ENCODE assay signal across 40 mouse cellular contexts in genomic region chr6:34919956-34920355, GRCm38 (mm10). TPM values are rescaled to one million over a fixed set of nuclear protein-coding genes. Genes with fewer than 3 reads are reported as not detected.
DNase-seq lines count a peak whose midpoint lies in the region; ATAC-seq and TF ChIP-seq lines count a peak whose summit lies in the region.
"Had no signal": no experiment of that assay in that cellular context is flagged by ENCODE, and none has a peak within 500 bp of the region (broad histone marks: within the 10 kb centered on the region; RNA-seq: fewer than 3 reads in every experiment).

TSS of gene Stra8 (plus strand) at chr6:34920163.

- peak; percentile 4 for DNase-seq in gastrocnemius, adult 2 months
- DNase-seq in gastrocnemius, adult 18-20 months (ENCODE audit: low spot score), result no peak
- no peak for DNase-seq in ES-E14 (ENCODE audit: low read depth, low spot score)
- peak; percentile 39 for DNase-seq in embryonic facial prominence, embryonic 10.5 days (ENCODE audit: low spot score)
- DNase-seq in adrenal gland, postnatal 4 days (ENCODE audit: low spot score in 2 of 2), result no peak
- DNase-seq: adrenal gland, adult 8-10 months; adrenal gland, postnatal 25 days; B cell, adult 2 months; cerebellum, adult 11 months; cerebellum, adult 2 months; cerebellum, postnatal 10 days; cerebellum, postnatal 36 days; forebrain, postnatal 0 days; gastrocnemius, postnatal 10 days; gastrocnemius, postnatal 36 days; heart, adult 2 months; heart, postnatal 10 days; heart, postnatal 36 days; kidney, adult 11 months; kidney, adult 9 months had no signal

- H3K27me3 ChIP-seq in ES-Bruce4 (ENCODE audit: control insufficient read depth, insufficient read depth, low read length, poor library complexity, severe bottlenecking), result no peaks in the 10 kb centered on the region
- H3K27me3 ChIP-seq in embryonic facial prominence, embryonic 10.5 days (replicated peaks; ENCODE audit: low read depth, poor library complexity, severe bottlenecking), result no peaks in the 10 kb centered on the region
- H3K27me3 ChIP-seq: CH12.LX; embryonic facial prominence, embryonic 13.5 days; heart, embryonic 12.5 days; heart, embryonic 15.5 days; hindbrain, embryonic 13.5 days; intestine, embryonic 15.5 days; Patski had no signal

- ATAC-seq in megakaryocyte-erythroid progenitor cell, adult 5-6 weeks (replicated peaks; ENCODE audit: low FRiP score, low TSS enrichment, poor library complexity, severe bottlenecking), result no peak
- no peak for ATAC-seq in erythroid progenitor cell, adult 5-6 weeks (replicated peaks; ENCODE audit: low FRiP score, poor library complexity, severe bottlenecking)
- ATAC-seq: activated CD4-positive, CD25-positive, alpha-beta regulatory T cell, adult 4 months; forebrain, embryonic 14.5 days; forebrain, postnatal 0 days; hindbrain, embryonic 16.5 days; intestine, embryonic 15.5 days; Patski had no signal

- 46% methylated on average over 10 of the region's 10 CpGs for WGBS in embryonic facial prominence, embryonic 10.5 days

- intact Hi-C loops in gastrocnemius, adult 2 months (cut with DNase I), result loop anchor here (5.0 kb wide), 1 partner anchor 408 kb away; no protein-coding TSS in a partner anchor

- TF ChIP-seq CTCF in gastrocnemius, adult 2 months (IDR thresholded peaks at IDR 0.05), result no peak
- TF ChIP-seq CTCF in ES-Bruce4 (IDR thresholded peaks at IDR 0.05; ENCODE audit: low read depth, low read length), result no peak

- H3K36me3 ChIP-seq in ES-Bruce4 (ENCODE audit: control insufficient read depth, insufficient read depth, low read length, poor library complexity, severe bottlenecking) (no peaks in the 10 kb centered on the region), ES-E14 (ENCODE audit: control insufficient read depth, insufficient read depth, low read length, poor library complexity, severe bottlenecking) (no peaks in the 10 kb centered on the region)
- H3K36me3 ChIP-seq in embryonic facial prominence, embryonic 10.5 days (replicated peaks), result no peaks in the 10 kb centered on the region
- H3K36me3 ChIP-seq: embryonic facial prominence, embryonic 13.5 days; G1E; heart, embryonic 12.5 days; heart, embryonic 15.5 days; hindbrain, embryonic 10.5 days; hindbrain, embryonic 13.5 days; intestine, embryonic 15.5 days had no signal

- H3K9me3 ChIP-seq in ES-Bruce4 (replicated peaks; ENCODE audit: control insufficient read depth, insufficient read depth, low read length, poor library complexity, severe bottlenecking) (no peaks in the 10 kb centered on the region), ES-E14 (ENCODE audit: control insufficient read depth, insufficient read depth, low read depth, low read length) (no peaks in the 10 kb centered on the region)
- H3K9me3 ChIP-seq in embryonic facial prominence, embryonic 10.5 days, result no peaks in the 10 kb centered on the region
- H3K9me3 ChIP-seq: embryonic facial prominence, embryonic 13.5 days; G1E; heart, embryonic 12.5 days; heart, embryonic 15.5 days; hindbrain, embryonic 10.5 days; hindbrain, embryonic 13.5 days; intestine, embryonic 15.5 days had no signal

- TF ChIP-seq POLR2A in ES-Bruce4 (IDR thresholded peaks at IDR 0.05; ENCODE audit: insufficient read depth, low read length), result no peak

- in situ Hi-C loops in ES-E14 (cut with MboI; ENCODE audit: low sequenced_read_pairs in 2 of 2, unreplicated experiment in 2 of 2), result no loop called here

- H3K9ac ChIP-seq in ES-Bruce4 (ENCODE audit: low read depth, poor library complexity, severe bottlenecking), result no peak within 1 kb of the TSS
- H3K9ac ChIP-seq in ES-E14 (ENCODE audit: insufficient read depth, low read depth, low read length, poor library complexity, severe bottlenecking), result no peak within 1 kb of the TSS; the same call in 1 of the 2 replicates
- H3K9ac ChIP-seq: embryonic facial prominence, embryonic 13.5 days; forebrain, postnatal 0 days; heart, embryonic 12.5 days; heart, embryonic 15.5 days; hindbrain, embryonic 13.5 days; intestine, embryonic 15.5 days had no signal

- H3K27ac ChIP-seq in gastrocnemius, adult 2 months, result no peak within 1 kb of the TSS
- H3K27ac ChIP-seq in ES-Bruce4 (ENCODE audit: insufficient read depth, low read length) (no peak within 1 kb of the TSS), ES-E14 (ENCODE audit: insufficient read depth, low read depth, low read length, poor library complexity, severe bottlenecking) (no peak within 1 kb of the TSS; the same call in 1 of the 2 replicates)
- H3K27ac ChIP-seq in embryonic facial prominence, embryonic 10.5 days (replicated peaks), result peak within 1 kb of the TSS; percentile 36
- H3K27ac ChIP-seq: embryonic facial prominence, embryonic 13.5 days; heart, adult 2 months; heart, embryonic 15.5 days; hindbrain, embryonic 10.5 days; hindbrain, embryonic 13.5 days; intestine, embryonic 15.5 days had no signal

- no peak within 1 kb of the TSS for H3K4me3 ChIP-seq in gastrocnemius, adult 2 months
- peak within 1 kb of the TSS; percentile 22; the same call in 1 of the 2 replicates for H3K4me3 ChIP-seq in ES-Bruce4 (ENCODE audit: low read depth, low read length)
- H3K4me3 ChIP-seq in ES-E14 (ENCODE audit: insufficient read depth in 1 of 2, low read depth in 1 of 2, low read length in 2 of 2, poor library complexity in 1 of 2, severe bottlenecking in 1 of 2), result peak within 1 kb of the TSS; percentile 42 to 52; a peak in 3 of 4 replicates
- no peak within 1 kb of the TSS for H3K4me3 ChIP-seq in embryonic facial prominence, embryonic 10.5 days
- H3K4me3 ChIP-seq: embryonic facial prominence, embryonic 13.5 days; erythroblast, embryonic 14.5 days; heart, adult 2 months; heart, embryonic 12.5 days; heart, embryonic 15.5 days; hindbrain, embryonic 10.5 days; hindbrain, embryonic 13.5 days; intestine, embryonic 15.5 days had no signal

- H3K4me1 ChIP-seq in ES-Bruce4 (ENCODE audit: control insufficient read depth, insufficient read depth, low read length) (peaks cover 5% of the 10 kb centered on the region), ES-E14 (ENCODE audit: control insufficient read depth in 2 of 2, insufficient read depth in 2 of 2, low read length in 2 of 2, poor library complexity in 1 of 2) (peaks cover 6 to 10% of the 10 kb centered on the region in 2 experiments)
- H3K4me1 ChIP-seq in embryonic facial prominence, embryonic 10.5 days, result peaks cover 26% of the 10 kb centered on the region
- H3K4me1 ChIP-seq: heart, embryonic 15.5 days; hindbrain, embryonic 13.5 days; intestine, embryonic 15.5 days had no signal

- 0 out of 2 replicates have a peak, but pooled peaks have one; percentile 47 for TF ChIP-seq EP300 in ES-Bruce4 (IDR thresholded peaks at IDR 0.05; ENCODE audit: insufficient read depth, low read depth, low read length)

TF ChIP-seq in ES-E14, 5 proteins besides CTCF, POLR2A, EP300 and RAD21:
- no peak for TF ChIP-seq CHD2 (IDR thresholded peaks at IDR 0.05; ENCODE audit: low read depth, low read length)
- no peak for TF ChIP-seq ZC3H11A (IDR thresholded peaks at IDR 0.05; ENCODE audit: borderline replicate concordance, low read depth, low read length)
- TF ChIP-seq MAFK (IDR thresholded peaks at IDR 0.05; ENCODE audit: insufficient read depth, low read depth, low read length), result no peak
- TF ChIP-seq ZNF384 (IDR thresholded peaks at IDR 0.05; ENCODE audit: low read depth, low read length), result no peak
- TF ChIP-seq HCFC1 (IDR thresholded peaks at IDR 0.05; ENCODE audit: borderline replicate concordance, insufficient read depth, low read length), result no peak

RNA-seq across cellular contexts. Expression of gene Stra8, which starts in this region (rescaled TPM):
- total RNA-seq in gastrocnemius, adult 2 months (2021), result not detected
- total RNA-seq in gastrocnemius, adult 18-20 months (2021), result not detected
- 0.69 and 0.94 TPM in 2 replicates for polyA plus RNA-seq in ES-Bruce4 (2011; ENCODE audit: insufficient read depth, insufficient read length, low read depth, missing spikeins)
- 5.1 and 23.8 TPM in 2 replicates for total RNA-seq in ES-E14 (2012; rRNA removed)
- polyA plus RNA-seq in embryonic facial prominence, embryonic 10.5 days (2016; fragmentation: Nextera tagmentation; extraction: Ambion mirVana), result 0.12 TPM in 1 of 2 replicates, not detected in the other
- total RNA-seq in megakaryocyte-erythroid progenitor cell, adult 5-6 weeks (2014; fragmentation: Nextera tagmentation), result not detected in 2 replicates
- not detected in 2 replicates for total RNA-seq in megakaryocyte-erythroid progenitor cell, adult 5-6 weeks (2017)
- total RNA-seq in adrenal gland, postnatal 4 days (2021), result not detected
- total RNA-seq in erythroid progenitor cell, adult 5-6 weeks (2015; ENCODE audit: low replicate concordance), result not detected in 2 replicates
- total RNA-seq in erythroid progenitor cell, adult 5-6 weeks (2017; ENCODE audit: low replicate concordance), result not detected in 2 replicates
- total RNA-seq: adrenal gland, adult 8-10 months; adrenal gland, postnatal 25 days; forebrain, postnatal 0 days; gastrocnemius, postnatal 10 days; gastrocnemius, postnatal 36 days; granulocyte monocyte progenitor cell, adult 5-6 weeks; heart, adult 2 months; heart, postnatal 10 days; heart, postnatal 36 days had no signal
- polyA plus RNA-seq: cerebellum, adult 2 months; cortical plate, adult 2 months; embryonic facial prominence, embryonic 13.5 days; erythroblast, embryonic 14.5 days; forebrain, embryonic 11.5 days; forebrain, embryonic 14.5 days; forebrain, postnatal 0 days; frontal cortex, adult 2 months; G1E; heart, adult 2 months; heart, embryonic 12.5 days; heart, embryonic 15.5 days; hindbrain, embryonic 10.5 days; hindbrain, embryonic 13.5 days; hindbrain, embryonic 16.5 days; intestine, embryonic 15.5 days; Patski had no signal

Comparison
In these comparisons a context has a peak if more than half of its experiments do, and no peak if none do; other contexts are left out.
1. Peak in DNase-seq in gastrocnemius, adult 2 months; RNA of the gene not detected or under 1 TPM.
2. Peak in DNase-seq and H3K27ac ChIP-seq in embryonic facial prominence, embryonic 10.5 days; RNA of the gene not detected or under 1 TPM.
3. H3K4me3 ChIP-seq: peak in ES-Bruce4 (single experiment) and ES-E14 (2 of 2); none in gastrocnemius, adult 2 months (single experiment) and embryonic facial prominence, embryonic 10.5 days (single experiment).